Mouse (Mus musculus) testis, adult 2 months (tissue): ENCODE measurements around the gene Slamf1.

ENCODE experiments used
- CTCF ChIP-seq: fragments of 200-500 bp; IDR thresholded peaks from 2 replicates; pipeline ENCODE4 v1.5.1; 2012; ENCODE audit warnings: low read depth, mild to moderate bottlenecking, inconsistent platforms, low read length, moderate library complexity; ENCODE audit not compliant: control insufficient read depth, insufficient read depth, insufficient replicate concordance
- POLR2A ChIP-seq: fragments of 200-500 bp; IDR thresholded peaks from 2 replicates; pipeline ENCODE4 v1.6.1; 2012; ENCODE audit warnings: low read depth, mild to moderate bottlenecking, inconsistent platforms, low read length, moderate library complexity; ENCODE audit not compliant: control insufficient read depth

DNA sequence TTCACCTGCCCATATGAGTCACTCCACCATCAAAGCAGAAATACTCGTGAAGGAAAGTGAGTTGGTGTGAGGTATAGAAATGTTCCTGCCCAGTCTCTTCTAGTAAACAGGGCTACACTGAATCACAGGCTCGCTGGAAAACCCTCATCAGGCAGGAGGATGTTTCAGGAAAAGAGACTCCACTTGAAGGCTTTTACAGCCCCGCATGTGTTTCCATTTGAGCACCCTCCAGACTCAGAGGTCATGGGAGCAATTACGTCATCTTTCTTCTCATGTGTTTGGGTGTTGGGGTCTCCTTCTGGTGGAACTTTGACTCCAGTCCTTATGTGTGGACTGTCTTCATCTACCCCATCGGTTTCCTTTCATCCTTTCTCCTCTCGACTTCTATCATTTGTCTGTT, 4.1 kb downstream of the Slamf1 start:
- no peak for TF ChIP-seq CTCF
- TF ChIP-seq POLR2A: no peak
